Mouse (Mus musculus) c-Kit-negative CD71-positive TER-119-positive erythroid progenitor cells, embryonic 14.5 days (primary cell): ENCODE measurements around the gene Ephx1.
A peak's percentile ranks its signal among the peaks of the same experiment; 100 is the strongest.
"Not testable (repeated sequence)": the region's sequence is repeated elsewhere in the genome, so short reads cannot be mapped to it uniquely, and the experiment has no call there.

ENCODE experiments used
- DNase-seq: peaks from one replicate; pipeline ENCODE4 v3.0.0-alpha.2; 2013; ENCODE audit warnings: low read depth, low spot score

The Ephx1 gene

DNA sequence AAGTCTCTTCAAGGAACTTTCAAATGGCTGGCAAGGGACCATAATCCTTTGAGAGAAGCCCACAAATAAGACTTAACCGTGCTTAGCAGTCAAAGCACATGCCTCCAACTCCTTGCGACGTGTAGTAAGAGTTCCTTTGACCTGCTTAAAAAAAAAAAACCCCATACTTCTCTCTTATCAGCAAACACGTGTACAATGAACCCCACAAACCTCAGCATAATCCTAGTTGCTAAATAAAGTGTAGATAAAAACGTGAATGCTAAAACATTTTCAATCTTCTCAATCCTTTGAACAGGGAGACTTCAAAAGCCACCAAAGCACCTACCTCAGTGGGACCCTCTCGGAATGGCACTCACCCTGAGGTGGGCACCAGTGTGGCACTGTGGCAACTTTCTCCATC is 7.3 kb downstream of the Ephx1 start:
- DNase-seq = no peak

DNA sequence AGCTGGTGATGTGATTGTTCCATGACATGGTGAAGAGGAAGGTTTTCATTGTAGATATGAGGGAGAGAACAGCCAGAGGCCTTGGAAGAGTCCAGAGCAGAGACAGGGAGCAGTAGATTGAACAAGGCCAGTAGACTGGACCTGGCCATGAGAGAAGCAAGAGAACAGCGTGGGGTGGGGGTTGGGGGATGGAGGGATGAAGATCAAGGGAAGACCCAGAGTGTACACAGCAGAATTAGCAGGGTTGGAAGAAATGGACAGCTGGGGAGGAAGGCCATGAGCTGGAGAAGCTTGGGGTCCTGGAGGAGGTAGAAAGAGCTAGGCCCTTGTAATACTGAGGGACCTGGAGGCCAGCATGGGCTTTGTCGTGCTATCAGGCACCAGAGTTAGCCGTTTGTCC is 8.3 kb downstream of the Ephx1 start:
- DNase-seq = no peak

DNA sequence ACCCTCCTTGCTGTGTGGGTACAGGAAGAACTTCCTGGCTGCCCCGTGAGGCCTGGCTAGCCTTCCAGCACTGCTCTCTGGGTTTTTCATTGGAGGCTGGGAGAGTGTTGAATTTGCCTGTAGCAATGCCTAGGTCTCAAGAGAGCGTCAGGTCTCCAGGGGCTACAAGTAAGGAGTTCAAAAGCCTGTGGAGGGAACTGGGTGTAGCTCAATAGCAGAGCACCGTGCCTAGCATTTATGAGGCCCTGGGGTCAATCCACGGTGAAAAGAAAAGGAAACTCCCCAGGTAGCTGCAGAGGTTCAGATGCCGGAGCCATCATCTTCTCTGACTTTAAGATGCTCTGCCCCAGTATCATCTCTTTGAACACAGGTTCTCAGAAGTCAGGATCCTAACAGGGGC is 9.1 kb downstream of the Ephx1 start:
- DNase-seq = no peak

DNA sequence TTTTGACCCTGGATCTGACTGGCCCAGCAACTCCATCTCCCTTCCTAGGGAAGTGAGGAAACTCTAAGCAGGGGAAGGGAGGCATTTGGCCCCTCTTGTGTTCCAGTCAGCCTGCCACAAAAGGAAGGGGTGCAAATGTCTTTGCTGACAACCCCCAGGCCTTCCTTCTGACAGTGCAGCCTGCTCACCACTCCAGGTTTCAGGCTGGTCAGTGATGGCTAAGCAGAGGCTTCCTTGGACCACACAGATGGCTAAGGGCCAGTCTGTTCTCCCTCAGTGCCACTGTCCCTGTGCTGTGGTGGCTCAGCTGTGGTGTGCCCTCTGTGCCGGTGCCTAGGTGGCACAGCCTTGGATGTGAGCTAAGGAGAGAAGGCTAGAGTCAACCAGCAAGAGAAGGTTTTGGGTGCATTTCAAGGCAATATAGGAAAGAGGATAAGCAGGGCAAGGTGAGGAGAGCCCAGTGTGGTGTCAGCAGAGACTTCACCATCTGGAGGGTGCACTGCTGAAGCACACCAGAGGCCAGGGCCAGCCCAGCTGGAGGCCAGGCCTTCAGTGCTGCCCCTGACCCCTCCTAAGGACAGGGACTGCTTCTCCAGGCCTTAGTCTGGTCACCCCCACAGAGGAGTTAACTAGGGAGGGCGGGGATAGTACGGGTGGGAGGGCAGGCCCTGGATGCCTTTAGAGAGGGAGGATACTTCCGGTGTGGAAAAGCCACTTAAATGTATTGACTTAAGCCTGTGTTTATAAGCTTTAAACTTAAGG is 10.4 kb downstream of the Ephx1 start:
- DNase-seq = no peak

DNA sequence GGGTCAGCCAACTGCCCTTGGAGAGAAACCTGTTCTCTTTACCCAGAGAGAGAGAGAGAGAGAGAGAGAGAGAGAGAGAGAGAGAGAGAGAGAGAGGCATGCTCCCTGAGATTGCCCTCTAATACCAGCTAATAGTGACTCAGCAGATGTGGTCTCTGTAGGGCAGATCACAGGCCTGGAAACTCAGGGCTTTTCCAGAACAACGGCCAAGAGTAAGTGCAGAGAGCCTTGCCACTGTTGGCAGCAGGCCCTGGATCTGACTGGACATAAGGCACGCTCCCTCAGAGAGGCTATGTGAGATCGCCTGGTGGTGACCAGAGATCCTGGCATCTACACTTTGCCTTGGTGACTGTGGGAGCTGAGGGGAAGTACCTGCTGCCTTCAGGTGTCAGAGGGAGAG is 10.9 kb downstream of the Ephx1 start:
- no peak for DNase-seq

DNA sequence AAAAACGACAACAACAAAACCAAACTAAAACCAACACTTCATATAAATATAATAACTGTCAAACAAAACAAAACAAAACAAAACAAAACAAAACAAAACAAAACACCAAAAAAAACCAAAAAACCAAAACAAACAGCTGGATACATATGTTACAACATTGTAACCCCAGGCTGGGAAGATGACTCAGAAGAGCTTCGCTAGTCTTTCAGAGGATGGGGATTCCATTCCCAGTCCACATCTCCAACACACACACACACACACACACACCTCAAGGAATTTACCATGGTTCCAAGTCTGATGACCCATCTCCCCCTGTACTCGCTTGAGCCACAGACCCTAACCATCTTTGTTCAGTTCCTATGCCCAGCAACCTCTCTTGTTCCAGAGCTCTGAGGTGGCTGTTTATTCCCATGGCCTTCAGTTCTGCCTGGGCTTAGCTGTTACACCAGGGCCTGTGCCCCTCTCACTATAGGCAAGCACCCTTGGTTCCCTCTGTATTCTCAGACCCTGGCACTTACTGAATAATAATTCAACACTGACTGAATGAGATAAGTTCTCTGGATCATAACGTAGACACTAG is 11.6 kb downstream of the Ephx1 start:
- no peak for DNase-seq

DNA sequence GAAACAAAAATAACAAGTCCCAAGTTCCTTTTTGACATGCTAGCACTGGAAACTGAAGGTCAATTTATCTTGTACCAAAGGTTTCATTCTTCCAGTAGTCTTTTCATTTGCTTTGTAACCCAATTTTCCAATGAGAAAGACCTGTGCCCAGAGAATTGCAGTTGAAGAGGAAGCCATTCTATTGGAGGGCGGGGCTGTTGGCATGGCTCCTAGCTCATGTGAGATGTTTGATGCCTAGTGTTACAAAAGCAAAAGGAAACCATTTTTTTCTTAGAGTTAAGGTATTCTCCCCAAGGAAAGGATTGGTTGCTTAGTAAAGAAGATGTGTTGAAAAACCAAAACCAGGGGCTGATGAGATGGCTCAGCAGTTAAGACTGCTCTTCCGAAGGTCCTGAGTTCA is 12.4 kb downstream of the Ephx1 start:
- DNase-seq = no peak

DNA sequence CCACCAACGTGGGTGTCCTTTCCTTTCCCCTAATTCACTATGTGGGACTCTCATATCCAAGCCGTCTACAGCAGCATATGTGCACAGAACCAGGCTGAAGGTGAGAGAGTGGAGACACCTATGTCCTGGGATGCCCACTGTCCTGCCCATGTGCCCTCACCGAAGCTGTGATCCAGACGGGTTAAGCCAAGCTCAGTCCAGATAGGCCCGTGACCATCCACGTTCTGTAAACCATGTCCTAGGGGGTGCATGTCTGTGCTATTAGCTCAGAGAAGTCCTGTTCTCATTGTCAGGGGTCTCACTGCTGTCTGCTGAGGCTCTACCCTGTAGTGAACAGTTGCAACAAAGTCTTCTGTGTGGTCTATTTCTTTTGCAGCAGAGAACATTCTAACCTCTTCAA is 12.9 kb downstream of the Ephx1 start:
- DNase-seq = no peak

DNA sequence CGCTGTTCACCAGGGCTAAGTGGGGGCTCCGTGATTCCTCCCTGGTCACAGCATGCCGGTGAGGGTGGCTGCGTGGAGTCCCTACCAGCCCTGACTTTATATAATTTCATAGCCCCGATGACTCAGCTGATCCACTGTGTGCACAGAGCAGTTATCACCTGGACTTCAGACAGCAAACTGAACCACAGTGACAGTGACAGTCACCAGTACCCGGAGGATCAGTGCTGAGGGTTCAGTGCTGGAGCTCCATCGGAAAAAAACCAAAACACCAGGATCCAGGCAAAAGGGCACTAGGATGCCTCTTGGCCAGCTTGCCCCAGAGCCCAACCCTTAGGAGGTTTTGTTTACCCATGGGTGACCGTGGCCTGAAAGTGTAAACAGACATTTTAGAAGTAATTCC is 15.4 kb downstream of the Ephx1 start:
- DNase-seq = no peak

DNA sequence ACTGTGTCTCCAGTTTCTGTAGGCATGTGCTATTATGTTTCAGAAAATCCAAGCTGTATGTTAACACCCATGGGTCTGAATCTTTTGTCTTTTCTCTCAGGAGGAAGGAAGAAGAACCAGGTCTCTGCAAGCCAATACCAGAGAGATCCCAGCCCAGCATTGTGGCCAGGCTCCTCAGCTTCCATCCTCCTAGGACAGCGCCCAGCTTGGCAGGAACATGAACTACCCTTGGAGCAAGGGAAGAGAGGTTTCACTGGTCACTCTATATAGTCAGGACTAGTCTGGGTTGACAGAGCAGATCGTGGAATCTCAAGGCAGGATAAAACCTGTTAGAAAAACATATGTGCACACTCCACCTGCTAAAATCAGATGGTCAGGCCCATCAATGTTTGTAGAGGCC is 16.9 kb downstream of the Ephx1 start:
- DNase-seq = no peak

DNA sequence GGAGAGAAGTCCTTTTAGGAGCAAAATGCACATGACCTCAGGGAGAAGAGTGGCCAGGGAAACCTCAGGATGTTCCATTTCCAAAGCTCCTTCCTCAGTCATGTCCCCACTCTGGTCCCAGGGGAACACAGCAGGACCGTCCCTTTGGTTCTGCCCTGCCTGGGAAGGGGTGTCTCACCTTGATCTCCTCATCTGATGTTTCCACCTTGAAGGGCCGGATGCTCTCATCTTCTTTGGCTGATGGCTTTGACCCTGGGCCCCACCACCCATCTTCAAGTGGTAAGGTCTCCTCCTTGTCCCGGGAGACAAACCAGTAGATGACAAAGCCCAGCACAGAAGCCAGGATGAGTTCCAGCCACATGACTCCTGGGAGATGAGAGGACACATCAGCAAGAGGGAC is 19.1 kb downstream of the Ephx1 start:
- no peak for DNase-seq

DNA sequence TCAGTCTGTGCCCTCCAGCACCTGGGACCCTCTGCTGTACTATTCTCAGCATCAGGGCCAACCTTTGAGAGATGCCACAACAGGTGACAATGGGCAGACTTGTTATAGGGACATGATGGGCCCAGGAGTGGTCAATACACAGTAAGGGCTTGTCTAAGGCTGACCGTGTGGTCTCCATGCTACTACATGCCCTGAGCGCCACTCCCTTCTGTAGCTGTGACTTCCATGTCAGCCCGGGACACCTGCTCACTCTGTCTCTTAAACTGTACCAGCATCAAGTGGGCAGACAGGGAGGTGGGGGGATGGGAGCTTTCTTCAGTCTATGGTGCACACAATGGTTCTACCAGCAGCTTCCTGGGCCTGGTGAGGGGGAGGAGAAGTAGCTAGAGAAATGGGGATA is 19.5 kb downstream of the Ephx1 start:
- no peak for DNase-seq

DNA sequence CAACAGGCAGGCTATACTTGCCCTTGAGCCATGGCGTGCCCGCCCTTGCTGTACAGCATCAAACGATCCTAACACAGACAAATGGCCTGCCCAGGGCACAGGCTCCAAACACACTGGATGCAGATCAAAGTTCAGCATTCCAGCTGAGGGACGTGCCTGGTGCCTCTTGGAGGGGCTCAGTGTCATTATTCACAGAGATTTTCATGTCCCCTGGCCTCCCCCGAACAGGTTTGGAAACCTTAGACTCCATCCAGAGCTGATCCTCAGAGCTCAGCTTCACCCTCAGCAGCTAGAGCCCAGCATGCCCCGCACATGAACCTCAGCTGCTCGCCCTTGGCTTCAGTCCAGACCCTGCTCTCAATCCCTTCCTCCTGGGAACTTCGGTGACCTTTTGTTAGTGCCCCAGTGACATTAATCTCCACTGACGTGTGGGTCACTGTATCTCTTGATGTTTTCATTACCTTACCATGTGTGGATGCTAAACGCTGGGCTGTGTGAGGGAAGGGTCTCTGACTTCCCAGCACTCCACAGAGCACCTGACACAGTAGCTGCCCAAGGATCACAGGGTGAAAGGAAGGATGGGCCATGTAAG is 20.1 kb downstream of the Ephx1 start:
- DNase-seq = no peak

DNA sequence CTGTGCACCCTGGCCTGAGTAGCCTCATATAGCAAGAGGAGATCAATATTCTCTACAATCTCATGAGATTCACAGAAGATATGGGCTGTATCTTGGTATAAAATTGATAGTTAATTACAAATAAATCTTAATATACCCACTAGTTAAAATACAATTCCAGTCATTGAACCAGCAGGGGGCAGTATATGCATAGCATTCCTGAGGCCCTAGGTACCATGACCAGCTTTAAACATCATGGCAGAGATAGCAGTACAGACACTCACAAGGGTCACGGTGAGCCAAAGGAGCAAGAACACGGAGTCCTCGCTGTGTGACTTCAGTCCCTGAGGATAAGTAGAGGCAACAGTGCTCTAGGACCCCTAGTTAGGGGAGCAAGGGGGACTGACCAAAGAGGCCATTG is 28.6 kb downstream of the Ephx1 start:
- DNase-seq = peak; percentile 34

DNA sequence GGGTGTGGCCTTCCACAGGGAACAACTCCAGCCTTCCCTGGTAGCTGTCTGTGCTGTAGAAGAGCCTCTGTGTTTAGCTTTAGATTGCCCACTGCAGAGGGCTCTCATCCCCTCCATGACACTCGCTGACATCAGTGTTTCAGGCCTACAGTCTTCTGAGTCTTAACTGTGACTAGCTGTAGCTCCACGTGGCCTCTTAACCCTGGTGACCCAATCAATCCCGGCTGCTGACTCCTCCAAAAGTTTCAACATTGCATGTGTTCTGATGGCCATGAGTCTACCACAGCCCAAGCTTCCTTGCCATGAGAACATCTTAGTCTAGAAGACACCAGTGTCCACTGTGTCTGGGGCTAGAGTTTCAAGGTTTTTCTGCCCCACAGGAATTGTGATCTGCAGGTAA is 30.0 kb downstream of the Ephx1 start:
- DNase-seq = no peak

DNA sequence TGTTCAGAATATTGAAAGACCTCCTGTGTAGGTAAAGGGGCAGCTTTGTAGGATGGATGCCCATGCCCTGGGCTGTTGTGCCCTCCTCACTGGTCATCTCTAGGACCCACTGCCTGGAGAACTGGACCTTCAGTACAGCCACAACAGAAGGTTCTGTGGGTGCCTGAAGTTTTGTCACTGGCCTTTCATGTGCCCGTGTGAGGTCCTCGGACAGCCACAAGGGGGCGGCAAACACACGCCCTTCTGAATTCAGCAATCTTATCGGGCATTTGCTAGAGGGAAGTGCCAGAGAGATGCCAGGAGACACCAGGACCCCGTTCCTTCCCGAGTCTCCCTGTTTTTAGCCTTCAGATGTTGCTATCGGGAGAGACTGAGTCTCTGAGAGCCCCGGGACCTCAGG is 32.9 kb downstream of the Ephx1 start:
- peak; percentile 63 for DNase-seq

DNA sequence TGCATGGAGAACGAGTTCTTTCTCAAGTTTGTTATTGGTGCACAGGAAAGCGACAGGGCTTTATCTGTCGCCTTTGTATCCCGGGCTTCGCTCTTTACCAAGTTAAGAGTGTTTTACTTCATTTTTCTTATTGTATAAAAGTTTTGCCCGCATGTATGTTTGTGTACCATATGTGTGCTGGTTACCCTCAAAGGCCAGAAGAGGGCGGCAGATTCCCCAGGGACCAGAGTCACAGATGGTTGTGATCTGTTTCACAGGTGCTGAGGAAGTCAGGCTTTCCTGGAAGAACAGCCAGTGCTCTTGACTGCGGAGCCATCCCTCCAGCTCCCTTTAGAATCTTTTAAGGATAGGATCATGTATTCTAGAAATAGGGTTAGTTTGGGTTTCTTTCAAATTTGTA is 34.0 kb downstream of the Ephx1 start:
- DNase-seq = no peak

DNA sequence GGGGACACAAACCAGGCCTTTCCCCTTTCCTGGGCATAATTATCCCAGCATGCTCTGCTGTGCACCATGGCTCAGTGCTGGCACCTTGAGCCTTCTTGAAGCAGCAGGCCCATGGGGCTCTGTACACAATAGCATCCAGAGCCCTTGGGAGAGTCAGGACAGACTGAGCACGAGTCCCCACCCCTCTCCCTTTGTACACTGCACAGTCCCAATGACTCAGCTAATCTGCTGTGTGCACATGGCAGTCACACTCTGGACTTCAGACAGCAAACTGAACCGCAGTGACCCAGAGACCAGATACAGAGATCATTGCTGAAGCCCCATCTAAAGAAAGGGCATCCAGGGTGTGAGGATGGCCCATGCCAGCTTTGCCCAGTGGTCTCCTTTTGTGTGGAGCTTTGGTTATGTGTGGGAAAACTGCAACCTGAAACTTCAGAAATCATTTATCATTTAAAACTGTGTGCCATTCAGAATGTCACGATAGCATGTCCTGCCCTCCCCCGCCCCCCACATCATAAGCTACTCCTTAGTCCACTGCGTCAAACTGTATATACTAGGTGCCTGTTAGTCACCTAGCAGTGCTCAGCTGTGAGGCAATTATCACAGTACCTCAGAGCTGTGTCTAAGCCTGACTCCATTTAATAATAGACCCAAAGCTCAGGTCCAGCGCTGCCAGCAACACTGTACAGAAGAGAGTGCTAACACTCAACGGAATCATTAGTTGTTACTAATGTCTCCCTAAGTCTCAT is 39.2 kb downstream of the Ephx1 start:
- not testable (repeated sequence) for DNase-seq

DNA sequence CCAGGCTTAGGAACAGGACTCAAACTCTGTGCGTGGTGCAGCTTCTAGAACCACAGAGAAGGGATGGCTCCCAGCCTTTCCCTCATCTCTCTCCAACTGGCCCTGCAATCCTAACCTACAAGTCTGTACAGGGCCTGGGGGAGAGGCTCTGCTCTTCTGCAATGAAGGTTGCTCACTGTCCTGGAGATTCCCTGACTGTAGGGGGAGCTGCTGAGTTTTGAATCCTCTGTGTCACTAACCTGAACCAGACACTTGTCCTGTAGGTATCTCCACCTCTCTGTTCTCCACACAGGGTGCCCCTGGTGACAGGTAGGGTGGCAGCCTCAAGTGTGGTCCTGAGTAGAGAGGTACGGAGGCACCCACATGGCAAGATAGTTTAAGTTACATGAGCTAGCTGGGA is 40.2 kb downstream of the Ephx1 start:
- no peak for DNase-seq

DNA sequence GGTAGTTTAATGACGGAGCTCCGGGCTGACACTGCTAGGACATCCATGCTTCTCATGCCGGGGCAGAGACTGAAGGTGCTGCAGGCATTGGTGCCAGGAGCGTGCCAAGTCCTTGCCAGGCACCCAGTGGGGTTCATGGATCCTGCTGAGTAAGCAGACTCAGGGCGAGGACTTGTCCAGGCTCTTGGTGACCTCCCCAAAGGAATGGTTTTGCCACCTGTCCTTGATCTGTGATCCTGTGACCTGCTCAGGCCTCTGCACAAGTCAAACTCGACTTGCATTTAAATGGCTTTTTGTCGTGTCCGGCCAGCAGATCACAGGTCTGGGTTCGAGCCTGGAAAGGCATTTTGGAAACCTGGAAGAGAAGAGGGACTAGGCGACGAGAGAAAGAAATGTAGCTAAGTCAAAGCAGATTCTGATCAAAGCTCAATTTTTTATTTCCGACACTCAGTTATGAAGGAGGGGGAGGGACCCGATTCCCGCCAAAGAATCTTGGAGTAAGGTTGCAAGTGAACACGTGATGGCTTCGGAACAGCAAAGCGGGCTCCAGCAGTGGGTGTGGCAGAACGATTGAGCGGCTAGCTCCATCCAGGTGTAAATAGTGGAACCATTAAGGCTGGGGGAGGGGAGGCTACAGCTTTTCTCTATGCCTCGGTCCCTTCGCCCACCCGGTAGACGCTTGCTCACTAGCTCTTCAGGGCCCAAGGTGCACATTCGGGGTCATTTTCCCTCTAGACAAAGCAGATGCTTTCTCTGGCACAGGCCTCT is 41.0 kb downstream of the Ephx1 start:
- no peak for DNase-seq

DNA sequence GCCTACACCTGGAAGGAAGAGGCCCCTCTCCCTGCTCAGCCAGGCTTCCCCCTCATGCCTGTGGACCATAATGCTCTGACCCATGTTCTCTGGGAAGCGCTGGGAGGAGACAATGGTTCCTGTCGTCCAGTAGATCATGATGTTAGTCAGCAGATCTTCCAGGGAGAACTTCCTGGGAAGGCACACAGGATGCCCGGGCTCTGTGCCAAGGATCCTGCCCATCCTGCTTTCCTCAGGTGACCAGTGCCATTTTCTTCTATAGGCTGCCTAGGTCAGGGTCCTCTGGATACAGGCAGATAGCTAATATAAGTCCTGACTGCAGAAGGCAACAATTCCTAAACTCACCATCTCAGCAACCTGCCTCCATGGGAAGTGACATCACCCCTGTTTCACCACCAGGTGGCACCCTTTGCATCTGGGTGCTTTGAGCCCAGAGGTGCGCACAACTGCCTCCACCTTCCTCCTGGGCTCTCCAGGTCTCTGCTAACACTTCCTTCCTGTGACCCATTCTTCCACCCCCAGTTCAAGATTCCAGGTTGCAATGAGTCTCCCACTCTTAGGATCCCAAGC is 44.5 kb downstream of the Ephx1 start:
- peak; percentile 62 for DNase-seq
